Mouse (Mus musculus) left cerebral cortex, adult 9 months (tissue): ENCODE results near the gene Pcbd1.

Source experiments
- DNase-seq, 2 experiments: peaks; one replicate each; pipeline ENCODE4 v3.0.0; 2022; ENCODE audit warnings: low spot score in 2 of 2

Pcbd1 gene

DNA sequence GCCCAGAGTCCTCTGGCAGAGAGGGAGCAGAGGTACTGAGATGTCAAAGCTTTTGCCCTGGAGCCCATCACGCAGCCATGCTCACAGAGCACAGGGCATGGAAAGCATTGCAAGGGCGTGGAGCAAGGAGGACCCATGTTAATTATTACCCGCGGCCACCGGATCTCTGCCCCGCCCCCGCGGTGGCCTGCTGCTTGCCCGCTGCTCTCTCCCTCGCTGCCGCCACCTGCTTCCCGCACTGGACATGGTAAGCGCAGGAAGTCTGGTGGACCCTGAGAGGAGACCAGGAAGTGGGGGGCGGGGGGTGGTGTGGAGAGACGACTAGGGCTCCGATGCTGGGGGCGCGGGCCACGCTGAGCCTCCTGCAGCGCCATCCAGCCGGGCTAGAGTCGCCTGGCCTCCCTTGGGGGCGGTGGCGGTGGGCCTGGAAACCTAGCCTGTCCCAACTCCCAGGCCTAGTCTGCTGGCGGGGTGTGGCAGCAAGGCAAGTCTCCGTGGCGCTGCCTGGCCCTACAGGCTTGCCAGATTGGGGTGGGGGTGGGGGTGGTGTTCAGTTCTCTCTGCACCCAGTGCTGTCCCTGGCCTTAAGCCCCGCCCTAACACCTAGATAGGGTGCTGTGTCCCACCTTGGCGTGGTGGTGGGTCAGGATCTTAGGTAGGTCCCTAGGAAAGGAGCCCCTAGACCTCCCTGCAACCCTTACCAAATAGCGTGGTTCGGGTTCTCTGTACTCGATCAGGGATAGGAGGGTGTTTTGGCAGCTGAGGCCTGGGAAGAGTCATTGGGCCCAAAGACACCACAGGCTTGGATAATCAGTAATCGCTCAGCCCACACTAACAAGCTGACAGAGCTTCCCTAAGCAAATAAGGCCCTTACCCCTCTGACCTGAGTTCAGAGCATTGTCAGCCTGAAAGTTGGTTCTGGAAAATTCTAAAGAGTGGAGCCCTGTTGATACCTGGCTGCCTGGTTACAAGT, at the start of gene Pcbd1:
TSS of gene Pcbd1 (plus strand) at position 162 of the 973 bp plus-strand sequence.
- DNase-seq, result no peak

DNA sequence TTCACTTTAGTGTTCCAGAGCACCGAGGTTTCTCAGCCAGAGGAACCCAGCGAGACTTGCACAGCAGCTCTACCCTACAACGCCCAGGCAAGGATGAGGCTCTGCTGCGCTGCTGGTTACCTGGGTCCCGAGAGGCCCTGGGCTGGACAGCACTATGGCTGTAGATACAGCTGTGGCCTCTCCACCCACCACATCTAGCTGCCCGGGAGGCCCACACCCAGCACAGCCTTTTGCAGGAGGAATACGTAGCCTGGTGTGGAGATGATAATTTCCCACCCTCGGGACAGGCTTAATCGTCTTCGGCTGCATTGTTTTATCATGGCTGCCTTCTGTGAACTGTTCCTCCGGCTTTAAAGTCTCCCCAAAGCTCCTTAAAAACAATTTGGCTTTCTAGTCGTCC, 49.5 kb upstream of the Pcbd1 start:
- DNase-seq, result no peak

DNA sequence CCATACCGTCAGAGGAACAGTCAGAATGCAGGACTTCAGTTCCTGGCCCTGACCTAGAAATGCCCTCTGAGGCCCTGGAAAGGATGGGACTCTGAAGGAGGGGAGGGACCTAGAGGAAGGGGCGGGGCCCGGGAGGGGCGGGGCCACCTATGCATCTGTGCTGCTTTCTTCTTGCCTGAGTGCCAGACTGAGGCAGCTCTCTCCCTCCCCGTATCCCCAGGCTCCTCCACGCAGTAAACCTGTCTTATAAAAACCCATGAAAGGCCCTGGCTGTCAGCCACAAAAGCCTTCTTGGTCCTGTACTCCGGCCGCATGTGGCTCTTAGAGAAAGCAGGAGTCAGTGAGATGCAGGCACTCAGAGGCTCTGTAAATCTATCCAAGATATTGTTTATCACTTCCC, 44.0 kb upstream of the Pcbd1 start:
- no peak for DNase-seq

DNA sequence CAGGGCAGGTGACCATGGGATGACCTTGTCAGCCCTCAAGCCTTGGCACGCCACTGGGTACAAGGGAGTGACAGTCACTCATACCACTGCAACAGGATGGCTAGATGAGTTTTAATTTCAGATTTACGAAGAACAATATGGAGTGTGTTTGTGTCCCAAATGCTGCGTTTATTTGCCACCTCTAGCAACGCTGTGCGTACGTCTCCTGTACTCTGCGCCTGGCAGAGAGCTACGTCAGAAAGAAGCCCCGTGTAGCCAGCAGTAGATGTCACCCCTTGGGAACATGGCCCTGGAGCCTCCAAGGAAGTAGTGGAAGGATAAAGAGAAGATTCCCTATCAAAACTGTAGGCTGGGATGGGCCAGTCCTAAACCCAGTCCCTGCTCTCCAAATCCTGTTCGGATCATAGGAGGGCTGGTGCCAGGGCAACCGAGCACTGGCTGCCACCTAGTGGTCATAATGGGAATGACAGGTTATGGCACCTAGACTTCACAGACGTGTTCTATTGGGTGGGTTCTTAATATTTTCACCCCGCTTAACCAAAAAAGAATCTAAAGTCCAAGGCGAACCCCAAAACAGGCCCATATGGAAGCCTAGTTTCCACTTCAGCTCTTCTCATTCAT, 37.0 kb upstream of the Pcbd1 start:
- DNase-seq, result peak in 1 of 2 experiments; percentile 70

DNA sequence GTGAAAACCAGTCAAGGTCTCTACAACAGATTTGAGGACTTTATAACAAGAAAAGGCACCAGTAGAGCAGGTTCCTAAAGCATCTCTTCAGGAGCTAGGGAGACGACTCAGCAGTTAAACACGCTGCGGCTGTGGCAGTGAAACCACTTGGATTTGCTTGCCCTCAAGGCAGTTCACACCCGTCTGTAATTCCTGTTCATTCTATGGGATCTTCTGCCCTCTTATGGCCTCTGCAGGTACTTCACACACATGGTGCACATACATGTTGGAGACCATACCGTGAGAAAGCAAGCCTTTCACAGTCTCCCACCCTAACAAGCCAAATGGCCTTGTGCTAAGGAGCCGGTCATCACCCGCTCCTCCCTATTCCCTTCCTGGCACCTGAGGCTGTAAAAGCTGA, 32.5 kb upstream of the Pcbd1 start:
- no peak for DNase-seq

DNA sequence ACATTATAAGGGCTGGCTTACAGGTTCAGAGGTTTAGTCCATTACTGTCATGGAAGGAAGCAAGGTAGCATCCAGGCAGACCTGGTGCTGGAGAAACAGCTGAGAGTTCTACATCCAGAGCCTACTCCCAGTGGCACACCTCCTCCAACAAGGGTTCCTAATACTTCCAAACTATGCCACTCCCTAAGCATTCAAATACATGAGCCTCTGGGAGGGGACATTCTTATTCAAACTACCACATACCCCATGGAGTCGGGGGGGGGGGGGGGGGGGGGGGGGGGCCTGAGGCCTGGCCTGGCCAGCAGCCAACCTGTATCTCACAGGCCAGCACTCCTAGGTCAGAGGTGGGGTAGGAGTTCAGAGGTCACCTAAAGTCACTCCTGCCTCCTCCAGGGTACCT, 30.0 kb upstream of the Pcbd1 start:
- no peak for DNase-seq

DNA sequence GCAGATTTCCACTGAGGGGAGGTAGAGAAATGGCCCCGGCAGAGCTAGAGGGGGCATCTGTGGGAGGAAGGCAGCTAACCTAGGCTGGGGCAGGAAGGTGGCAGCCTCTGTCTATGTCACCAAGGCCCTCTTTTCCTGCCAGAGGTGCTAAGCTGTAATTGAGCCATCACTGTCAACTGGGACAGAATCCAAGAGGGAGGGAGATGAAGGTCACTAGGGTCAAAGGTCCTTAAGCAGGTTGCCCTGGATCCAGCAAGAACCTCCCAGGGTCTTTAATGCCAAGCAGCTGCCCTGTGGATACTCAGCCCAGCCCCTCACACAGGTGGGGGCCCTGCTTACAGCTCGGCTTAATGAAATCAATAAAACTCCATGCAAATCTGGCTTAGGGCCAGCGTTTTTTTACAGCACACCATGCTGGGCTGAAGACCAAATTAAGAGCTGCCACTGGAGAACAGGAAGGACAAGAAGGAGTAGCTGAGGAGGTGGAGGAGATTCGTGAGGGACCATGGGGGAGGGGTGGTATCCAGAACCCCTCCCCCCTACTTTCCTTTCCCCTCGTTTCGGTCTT, 29.5 kb upstream of the Pcbd1 start:
- DNase-seq, result no peak

DNA sequence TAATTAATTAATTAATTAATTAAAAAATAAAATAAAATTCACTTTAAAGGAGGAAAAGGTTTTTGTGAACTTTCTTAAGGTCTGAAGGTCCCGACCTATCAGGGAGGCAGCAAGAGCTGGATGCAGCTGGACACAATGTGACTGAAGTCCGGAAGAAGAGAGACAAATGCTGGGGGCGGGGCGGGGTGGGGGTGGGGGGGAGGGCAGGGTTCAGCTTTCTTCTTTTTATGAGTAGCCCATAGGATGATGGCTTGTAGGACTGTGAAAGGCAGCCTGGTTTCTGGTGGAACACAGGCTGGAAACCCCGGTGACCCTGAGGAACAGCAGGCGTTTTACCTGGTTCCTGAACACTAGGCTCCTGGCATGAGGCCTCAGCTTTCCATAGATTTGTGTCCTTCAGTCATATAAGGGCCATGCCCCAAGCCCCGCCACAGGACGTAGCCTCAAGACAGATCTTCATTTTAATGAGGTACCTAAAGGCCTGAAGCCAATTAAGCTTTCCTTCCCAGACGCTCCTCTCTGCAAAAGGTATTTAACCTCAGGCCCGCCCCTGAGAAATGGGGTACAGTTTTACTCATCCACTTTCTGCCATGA, 25.8 kb upstream of the Pcbd1 start:
- DNase-seq, result no peak

DNA sequence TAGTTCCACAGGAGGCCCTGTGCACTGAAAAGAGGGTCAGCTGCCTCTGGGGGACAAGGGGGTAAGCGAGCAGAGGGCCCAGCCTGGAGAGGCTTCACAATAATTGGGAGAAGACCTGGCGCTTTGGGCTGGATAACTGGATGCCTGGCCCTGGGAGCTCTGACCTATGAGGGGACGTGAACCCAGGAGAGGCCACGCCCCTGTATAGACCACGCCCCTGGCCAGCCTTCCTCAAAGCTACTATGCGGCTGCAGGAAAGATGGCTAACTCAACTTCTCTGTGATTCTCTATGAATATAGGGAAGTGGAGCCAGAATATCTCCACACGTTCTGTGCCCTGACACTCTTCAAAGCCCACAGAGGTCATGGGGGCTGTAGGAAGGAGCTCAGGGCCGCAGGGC, 24.5 kb upstream of the Pcbd1 start:
- no peak for DNase-seq

DNA sequence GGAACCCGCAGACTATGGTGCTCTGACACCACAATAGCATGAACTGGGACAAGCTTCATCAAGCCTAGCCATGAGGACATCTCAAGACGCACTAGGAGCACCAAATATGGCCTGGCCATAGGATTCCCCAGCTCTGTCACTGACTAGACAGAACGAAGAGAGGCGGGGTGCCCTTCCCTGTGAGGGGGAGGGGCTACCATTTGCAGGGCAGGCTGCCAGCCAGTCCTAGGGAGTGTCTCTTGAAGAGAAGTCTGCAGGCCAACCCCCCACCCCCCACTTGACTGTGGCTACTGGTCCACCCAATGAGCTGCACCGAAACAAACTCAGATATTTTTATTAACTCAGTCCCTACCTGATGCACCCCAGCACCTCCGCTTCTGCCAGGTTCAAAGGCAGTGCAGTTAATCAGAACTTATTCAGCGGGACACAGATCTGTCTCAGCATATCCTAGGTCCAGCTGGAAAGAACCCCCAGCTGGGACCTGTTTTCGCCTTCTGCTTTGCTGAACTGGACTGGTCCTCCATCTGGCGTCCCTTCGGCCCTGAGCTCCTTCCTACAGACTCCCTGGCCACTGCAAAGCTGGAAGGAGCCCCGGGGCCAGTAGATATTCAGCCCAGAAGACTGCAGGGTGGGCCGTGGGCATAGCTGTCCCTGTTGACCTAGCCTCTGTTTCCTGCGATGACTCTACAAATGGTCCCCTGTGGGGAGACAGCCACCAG, 23.7 kb upstream of the Pcbd1 start:
- DNase-seq, result no peak

DNA sequence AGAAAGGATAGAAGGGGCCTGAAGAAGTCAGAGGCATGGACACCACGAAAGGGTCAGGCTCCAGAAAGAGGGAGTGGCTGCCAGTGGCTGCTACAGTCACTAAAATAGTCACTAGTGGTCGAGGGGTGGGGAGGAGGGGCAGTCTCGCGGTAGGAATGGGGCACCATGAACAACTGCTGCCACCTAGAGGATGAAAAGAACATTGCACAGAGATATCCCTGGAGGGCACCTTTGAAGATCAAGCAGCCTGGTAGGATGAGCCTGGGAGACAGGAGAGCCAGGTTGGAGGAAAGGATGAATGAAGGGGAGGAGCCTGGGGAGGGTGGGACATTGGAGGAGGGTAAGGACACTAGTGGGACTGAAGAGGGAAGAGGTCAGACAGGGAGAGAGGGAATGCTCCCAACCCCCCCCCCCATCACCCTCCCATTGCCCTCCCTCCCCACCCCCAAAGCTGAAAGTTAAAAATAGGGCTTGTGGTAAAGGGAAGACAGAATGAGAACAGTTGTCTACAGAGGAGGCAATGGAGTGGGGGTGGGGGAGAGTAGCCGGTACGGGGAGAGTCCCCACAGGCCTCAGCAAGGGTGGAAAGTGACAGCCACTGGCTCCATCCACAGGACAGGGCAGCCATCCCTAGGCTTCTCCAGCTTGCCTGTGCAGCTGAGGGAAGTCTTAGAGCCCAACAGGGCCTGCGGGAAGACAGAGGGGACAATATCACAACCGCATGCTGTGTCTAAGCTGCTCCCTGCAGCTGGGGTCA, 20.5 kb upstream of the Pcbd1 start:
- peak in 1 of 2 experiments; percentile 62 for DNase-seq

DNA sequence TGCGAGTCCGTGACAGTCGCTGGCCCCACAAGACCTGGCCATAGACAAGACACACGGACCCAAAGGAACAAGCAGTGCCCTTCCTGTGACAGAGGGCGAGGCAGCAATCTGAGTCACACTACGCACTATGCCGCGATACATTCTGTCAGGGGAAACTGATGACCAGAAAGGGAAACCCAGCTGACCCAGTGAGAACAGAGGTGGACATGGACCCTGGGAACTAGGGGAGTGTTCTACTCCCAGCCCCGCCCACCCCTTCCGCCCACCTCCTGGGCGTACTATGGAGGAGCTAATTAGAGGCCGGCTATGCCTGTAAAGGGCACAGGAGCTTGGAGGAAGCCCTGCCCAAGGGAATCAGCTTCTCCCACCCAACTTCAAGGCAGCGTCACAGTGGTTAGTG, 19.9 kb upstream of the Pcbd1 start:
- DNase-seq, result no peak

DNA sequence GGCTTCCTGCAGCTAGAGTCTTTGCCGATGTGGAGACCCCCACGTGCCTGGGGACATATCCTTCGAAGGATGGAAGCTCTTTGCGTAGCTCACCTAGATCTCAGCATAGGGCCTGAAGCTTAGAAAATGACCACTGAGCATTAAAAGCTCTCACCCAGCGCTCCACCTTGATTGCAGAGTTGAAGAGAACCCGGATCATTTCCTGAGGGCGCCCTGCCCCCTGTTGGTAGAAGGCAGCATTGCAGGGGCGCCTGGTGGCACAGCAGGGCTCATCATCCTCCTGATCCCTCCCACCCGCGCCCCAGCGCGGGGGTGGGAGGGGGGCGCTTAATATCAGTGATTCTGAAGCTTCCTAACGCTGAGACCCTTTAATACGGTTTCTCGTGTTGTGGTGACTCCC, 16.8 kb upstream of the Pcbd1 start:
- DNase-seq, result peak in 1 of 2 experiments; percentile 54

DNA sequence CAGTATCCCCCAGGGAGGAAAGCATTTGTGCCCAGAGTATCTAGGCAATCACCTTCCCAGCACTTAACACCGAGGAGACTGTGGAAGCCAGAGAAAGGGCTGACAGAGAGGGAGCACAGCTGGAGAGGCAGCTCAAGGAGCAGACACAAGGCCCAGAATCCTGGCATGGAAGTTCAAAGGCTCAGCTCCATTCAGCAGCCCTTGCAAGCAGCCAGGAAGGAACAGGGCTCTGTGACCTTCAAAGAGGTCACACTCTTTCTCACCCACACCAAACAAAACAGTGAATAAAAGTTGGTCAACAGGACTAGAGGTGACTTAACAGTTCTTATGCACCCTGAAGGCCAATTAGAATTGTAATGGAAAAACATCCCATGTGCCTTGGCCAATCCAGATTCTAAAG, 14.5 kb upstream of the Pcbd1 start:
- DNase-seq, result no peak

DNA sequence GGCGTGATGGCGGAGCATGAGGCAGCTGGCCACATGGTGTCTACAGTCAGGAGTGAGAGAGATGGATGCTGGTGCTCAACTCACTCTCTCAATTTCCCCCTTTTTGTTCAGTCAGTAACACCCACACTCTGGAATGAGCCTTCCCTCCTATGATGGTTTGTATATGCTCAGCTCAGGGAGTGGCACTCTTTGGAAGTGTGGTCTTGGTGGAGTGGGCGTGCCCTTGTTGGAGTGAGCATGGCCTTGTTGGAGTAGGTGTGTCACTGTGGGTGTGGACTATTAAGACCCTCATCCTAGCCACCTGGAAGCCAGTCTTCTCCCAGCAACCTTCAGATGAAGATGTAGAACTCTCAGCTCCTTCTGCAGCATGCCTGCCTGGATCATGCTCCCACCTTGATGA, 13.5 kb upstream of the Pcbd1 start:
- no peak for DNase-seq

DNA sequence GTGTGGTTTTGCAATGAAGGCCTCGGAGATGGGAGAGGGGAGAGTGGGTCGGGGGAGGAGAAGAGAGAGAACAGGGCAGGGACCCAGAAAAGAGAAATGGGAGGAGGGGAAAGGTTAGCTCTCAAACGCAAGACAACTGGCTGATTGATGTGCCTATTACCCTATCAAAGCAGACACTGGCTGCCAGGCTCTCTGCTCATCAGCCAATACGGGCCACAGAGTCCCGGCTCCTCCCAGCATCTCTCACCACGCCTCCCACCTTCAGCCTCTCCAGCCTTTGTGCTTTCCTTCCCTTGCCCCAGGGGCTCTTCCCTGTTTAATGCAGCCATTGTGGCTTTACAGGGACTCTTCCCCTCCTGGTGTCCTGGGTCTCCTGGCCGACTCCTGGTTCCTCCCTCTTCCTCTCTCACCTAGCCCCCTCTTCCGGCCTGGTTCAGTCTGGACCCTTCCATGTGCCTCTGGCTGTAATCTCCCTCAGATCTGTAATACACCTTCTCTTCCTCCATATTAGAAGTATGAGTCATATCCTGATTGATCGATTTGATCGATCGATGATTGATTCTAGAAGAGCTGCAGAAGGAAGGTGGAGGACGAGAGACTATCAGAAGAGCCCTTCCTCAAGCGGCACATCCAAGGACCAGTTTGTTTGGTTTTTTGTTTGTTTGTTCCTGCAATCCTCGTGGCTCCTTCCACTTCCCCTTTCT, 8.8 kb upstream of the Pcbd1 start:
- DNase-seq, result peak in 1 of 2 experiments; percentile 55

DNA sequence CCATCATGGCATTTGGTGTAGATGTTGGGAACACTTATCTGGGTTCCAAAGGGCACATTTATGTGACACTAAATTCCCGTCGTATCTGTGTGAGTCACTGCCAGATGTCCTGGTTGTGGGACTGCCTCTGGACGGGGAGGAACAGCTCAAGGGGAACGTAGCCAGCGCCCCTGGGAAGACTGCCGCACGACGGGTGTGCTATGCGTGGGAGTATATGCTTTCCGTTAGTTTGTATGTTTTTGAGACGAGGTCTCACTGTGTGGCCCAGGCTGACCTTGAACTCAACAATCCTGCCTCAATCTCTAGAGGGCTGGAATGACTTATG, 8.2 kb upstream of the Pcbd1 start:
- DNase-seq, result no peak

DNA sequence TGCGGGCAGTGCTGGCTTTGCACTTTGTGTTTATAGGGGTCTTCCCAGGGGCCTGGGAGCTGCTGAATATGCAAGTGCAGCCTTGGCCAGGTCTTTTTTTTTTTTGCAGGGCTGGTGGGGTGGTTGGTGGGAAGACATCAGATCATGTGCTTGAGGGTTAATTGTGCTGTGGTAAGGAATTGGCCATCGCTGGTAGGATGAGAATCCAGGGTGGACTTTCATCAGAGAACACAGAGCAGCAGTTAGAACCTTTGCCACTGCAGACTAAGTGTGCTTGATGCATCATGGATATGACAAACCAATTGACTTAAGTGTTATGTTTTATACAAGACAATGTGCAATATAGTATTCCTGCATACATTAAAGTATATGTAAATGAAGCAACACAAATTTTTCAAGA, 3.8 kb upstream of the Pcbd1 start:
- no peak for DNase-seq

DNA sequence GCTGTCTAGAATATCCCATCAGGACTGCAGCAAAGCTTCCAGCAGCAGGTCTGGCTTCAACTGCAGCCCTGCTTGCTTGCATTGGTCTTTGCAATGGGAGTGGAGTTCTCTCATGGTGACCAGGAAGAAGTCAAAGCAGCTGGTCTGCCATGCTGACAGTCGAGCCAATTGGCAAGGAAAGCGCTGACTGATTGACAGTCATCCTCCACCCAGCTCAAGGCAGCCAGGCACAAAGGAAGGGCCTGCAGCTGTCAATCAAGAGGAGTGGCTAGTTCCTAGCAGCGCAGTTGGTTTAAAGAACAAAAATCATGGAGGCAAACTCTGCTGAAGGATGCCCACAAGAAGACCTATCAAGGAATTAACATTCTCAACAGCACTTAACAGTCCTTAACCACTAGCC, 2.6 kb upstream of the Pcbd1 start:
- DNase-seq, result no peak

DNA sequence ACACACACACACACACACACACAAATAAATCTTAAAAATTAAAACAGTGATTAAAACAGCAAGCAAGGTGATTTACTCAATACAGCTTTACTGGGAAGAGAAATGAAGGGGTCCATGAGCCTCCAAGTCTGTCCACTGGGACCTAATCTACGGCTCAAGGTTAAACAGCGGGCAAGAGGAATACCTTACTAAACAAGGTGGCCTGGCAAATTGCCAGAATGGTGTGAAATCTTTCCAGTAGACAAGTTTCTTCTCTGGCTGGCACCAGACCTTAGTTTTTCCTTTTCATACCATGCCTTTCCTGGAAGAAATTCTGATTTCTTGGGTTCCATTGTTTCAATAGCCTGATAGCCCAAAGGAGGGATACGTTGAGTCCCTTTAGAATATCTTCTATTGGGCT, 663 bp upstream of the Pcbd1 start:
- no peak for DNase-seq

DNA sequence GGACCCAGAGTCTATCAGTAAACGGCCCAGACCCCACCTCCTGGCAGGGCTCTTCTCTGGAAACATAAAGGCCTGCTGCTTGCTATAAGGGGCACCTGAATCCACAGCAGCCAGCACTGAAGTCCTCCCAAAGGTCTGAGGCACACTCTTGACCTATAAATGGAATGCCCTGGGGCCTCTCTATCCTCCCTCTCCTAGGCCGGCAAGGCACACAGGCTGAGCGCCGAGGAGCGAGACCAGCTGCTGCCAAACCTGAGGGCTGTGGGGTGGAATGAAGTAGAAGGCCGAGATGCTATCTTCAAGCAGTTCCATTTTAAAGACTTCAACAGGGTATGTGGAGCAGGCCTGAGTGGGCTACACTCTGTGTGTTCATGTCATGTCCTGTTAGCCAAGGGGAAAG, 2.7 kb downstream of the Pcbd1 start:
- no peak for DNase-seq
